Mouse (Mus musculus): ENCODE data around the gene Cdkn1c.

DNA sequence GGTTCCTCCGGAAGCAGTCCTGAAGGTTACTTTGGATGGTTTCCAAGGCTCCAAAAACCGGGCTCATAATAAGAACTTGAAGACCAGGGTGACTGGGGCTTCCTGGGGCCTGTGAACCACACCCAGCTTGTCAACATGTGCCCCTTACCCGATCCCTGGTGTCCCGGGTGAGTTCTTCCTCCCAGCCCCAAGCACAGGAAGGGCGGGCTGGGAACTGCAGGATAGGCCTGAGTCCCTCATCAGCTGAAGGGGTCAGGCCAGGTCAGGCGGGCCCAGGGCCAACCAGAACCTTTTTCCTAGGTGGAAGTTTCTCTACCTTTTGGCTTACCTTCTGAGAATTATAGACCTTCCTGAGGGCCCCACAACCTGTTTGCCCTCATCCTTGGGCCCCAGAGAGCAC lies 48.2 kb downstream of the Cdkn1c start:
- TF ChIP-seq POLR2A (IDR thresholded peaks at IDR 0.05; ENCODE audit: extremely low read depth, insufficient read depth, low read length) (no peak), CTCF (IDR thresholded peaks at IDR 0.05; ENCODE audit: low read depth, low read length) (no peak)
